Mouse (Mus musculus) cerebellum, adult 9-11 months (tissue): ENCODE results near the gene Gm20388.

Experiments used
- DNase-seq: peaks from one replicate; pipeline ENCODE4 v3.0.0; 2022

Gm20388 gene

DNA sequence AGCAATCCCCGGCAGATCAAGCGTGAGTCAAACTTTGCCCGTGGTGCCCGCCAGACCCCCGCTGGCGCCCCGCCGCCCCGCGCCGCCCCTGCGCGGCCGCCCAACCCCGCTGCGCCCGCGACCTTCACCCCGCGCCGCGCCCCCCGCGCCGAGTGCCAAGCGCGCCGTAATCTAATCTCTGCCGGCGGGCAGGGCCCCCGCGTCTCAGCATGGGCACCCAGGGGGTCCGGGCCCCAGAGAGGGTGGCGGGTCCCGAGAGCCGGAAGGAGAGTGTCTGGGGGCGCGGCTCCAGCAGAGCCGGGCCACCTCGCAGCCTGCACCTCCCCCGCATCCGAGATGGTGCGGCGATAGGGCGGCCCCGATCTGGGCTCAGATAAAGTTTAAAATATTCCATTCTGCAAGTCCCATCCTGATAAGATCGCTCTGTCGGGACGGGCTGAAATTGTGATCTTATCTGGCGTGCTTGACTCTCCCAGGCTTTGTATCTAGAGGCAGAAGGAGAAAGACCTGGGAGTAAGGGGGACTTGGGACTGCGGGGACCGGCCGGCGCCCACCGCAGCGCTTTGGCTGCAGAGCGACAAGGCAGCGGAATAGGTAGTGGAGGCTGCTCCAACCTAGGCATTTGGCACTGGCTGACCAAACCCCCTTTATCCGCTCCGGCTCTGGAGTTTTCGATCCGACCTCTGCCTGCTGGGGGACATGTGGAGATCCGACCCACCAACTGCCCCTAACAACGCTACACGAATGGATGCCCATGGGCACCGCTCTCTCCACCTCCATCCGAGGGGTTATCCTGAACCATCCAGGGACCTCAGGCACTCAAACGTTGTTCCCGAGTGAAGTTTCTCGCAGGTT lies 2372.1 kb downstream of the Gm20388 start:
- peak; percentile 72 for DNase-seq

DNA sequence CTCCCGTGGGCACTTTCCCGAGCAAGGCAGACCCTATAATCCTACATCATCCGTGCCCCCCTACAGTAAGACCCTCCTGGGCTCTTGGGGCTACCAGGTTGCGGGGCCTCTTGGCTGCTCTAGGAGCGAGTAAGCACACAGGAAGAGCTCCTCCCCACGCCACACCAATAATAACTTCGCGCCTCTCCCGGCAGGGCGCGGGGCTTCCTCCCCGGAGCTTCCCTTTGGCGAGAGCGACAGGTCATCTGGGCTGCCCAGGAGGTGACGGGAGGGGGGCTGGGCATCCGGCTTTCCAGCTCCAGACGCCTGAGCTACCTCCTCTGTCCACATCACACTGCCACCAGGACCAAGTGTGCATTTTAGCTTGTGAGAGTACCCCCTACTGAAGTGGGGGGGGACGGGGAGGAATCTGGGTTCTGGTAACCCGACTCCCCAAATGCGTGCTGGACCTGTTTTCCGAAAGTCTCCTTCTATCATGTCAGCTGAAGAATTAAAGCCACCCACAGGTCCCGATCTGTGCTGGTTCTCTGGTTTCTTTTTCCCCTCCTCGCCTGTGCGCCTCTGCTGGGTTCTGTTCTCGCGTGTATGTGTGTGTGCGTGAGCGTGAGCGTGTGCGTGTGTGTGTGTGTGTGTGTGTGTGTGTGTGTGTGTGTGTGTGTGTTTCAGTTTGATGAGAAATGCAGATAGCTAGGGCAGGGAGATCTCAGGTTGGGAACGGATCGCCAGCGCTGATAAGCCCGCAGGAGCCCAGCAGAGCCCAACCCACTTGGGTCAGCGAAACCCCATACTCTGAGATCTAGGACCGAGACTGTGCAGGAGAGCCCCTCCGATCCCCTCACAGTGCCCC lies 2372.9 kb downstream of the Gm20388 start:
- DNase-seq = peak; percentile 65

- peak; percentile 66 for DNase-seq
Observed at GRCm38 (mm10) chr8:122284203-122284658, 2373.6 kb downstream of the Gm20388 start.

GRCm38 (mm10) chr8:122284659-122285261 lies 2374.1 kb downstream of the Gm20388 start:
- DNase-seq = peak; percentile 56

DNA sequence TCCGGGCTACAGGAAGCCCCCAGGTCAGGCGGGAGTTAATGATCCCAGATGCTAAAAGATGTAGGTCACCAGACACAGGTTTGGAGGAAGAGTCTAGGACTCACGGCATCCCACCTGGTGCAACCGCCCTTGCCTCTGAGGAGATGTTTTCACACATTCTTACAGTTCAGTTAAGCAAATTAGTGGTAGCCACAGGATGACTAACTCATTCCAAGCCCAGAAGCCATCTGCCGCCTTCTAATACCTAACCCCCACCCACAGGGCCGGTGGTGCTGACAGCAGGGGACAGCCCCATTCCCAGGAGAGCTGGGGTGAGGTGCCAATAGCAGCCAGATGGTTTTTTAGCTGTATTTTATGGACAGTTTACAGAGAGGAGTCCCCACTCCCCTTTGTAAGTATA lies 2375.1 kb downstream of the Gm20388 start:
- peak; percentile 50 for DNase-seq

DNA sequence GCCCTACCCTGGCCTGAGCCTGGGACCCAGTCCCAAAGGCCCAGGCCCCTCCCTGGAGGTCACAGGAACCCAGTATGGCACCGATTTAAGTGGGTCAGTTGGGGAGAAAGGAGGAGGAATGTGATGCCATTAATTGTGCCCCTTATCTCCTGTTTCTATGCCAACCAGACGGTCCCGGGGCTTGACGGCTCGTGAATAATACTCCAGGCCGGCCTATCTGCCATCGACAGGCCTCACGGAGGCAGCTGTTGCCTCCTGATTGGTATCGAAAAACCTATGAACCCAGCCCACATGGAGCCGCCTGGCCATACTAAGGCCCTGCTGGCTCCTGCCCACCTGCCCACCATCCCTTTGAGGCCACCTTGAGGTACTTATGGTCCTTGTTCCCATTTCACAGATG lies 2376.3 kb downstream of the Gm20388 start:
- DNase-seq = peak; percentile 24

DNA sequence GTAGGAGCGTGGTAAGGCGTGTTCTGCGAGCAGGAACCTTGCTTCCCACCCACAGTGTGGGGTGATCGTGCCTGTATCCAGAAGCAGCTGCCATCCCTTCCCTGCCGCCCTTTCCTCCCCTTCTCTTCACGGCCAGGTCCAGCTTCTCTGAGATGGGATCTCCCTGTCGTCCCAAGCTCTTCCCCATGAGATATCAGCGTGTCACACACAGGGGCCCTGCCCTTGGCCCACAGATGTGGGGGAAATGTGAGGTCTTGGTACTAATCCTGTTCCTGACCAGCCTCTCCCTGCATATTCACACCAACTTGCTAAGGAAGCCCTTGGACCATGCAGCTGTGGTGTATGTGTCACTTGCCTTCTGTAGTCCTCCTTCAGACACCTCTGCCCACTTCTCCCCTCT lies 2377.1 kb downstream of the Gm20388 start:
- DNase-seq = no peak

DNA sequence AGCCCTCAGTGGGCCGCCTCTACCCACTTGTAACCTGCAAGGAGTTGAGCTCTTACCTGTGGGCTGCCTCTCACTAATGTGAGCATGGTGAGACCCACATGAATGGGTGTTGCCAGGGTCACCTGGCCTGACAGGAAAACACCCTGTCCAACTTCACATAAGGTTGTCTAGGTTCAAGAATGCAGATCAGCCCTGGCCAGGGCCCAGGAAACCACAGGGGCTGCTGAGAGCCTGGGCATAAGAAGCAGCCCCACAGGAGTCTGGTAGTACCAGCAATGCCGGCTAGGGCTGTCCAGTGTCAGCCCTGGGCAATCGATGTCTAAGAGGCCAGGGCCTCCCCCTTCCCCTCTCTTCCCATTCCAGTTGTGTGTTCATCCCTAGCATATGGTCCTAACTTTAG lies 2377.7 kb downstream of the Gm20388 start:
- DNase-seq = peak; percentile 25

- DNase-seq = no peak
Observed at GRCm38 (mm10) chr8:122291075-122291474, 2380.4 kb downstream of the Gm20388 start.

- no peak for DNase-seq
Observed at GRCm38 (mm10) chr8:122291549-122291948, 2380.9 kb downstream of the Gm20388 start.

DNA sequence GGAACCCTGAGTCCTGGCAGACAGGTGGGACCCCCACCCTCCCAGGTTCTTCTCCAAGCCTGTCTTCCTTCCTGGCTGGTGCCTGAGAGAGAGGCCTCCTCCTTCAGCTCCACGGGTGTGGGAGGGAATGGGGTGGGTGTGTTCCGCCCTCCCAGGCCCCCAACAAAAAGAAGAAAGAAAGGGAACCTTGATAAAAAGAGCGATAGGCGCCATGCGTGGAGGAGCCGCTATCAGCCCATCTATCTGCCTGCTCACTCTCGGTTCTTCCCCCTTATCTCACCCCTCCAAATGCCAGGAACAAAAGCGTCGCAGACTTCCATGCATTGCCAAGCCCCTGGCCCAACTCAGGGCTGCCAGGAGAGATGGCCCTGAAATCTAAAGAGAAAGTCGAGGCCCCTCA lies 2382.8 kb downstream of the Gm20388 start:
- DNase-seq = no peak

- DNase-seq = no peak
Observed at GRCm38 (mm10) chr8:122294273-122294683, 2383.6 kb downstream of the Gm20388 start.

DNA sequence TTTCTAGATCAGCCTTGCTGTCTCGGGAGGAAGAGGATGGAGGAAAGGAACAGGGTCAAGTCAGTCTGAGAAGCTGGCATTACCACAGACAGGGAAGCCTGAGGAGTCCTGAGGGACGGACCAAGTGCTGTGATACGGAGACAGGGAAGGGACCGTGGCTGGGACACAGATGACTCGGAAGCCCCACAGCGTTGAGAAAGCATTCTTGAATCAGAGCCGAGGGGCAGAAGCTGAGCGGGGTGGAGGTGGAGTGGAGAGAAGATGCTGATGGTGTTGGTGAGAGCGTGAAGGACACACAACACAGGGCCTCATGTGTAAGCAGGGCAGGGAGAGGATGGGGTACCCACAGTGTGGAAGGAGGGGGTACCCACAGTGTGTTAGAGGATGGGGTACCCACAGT lies 2384.7 kb downstream of the Gm20388 start:
- no peak for DNase-seq

DNA sequence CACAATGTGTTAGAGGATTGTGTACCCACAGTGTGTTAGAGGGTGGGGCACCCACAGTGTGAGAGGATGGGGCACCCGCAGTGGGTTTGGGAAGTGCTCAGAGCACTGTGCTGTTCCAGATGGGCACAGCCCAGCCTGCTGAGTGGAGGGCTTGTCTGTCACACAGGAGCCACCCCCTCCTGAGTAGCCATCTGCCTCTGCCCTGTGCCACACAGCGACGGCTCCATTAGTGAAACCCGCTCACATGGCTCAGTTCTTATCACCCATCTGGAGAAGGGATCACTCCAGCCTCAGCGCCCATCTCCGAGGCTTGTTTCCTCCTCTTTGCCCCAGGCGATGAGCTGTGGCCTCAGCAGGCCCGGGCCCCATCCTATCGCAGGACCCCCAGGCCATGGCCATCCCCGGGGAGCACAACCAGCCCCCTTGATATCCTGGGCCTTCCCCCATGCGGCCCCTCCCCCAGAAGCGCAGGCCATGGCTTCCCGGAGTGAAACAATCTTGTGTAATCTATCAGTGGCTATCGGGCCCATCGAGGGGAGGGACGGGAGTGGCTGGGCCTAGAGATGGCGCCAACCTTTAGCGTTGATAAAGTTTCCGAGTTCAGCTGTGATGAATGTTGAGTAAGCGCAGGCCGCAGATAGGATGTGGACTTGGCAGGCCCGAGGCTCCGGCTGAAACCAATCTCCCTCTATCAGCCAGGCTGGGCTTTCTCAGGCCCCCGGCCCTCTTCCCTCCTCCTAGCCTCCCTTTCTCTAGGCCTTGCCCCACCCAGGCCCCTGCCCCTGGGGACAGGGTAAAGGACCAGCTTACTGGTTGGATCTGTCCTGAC lies 2385.7 kb downstream of the Gm20388 start:
- peak; percentile 83 for DNase-seq

DNA sequence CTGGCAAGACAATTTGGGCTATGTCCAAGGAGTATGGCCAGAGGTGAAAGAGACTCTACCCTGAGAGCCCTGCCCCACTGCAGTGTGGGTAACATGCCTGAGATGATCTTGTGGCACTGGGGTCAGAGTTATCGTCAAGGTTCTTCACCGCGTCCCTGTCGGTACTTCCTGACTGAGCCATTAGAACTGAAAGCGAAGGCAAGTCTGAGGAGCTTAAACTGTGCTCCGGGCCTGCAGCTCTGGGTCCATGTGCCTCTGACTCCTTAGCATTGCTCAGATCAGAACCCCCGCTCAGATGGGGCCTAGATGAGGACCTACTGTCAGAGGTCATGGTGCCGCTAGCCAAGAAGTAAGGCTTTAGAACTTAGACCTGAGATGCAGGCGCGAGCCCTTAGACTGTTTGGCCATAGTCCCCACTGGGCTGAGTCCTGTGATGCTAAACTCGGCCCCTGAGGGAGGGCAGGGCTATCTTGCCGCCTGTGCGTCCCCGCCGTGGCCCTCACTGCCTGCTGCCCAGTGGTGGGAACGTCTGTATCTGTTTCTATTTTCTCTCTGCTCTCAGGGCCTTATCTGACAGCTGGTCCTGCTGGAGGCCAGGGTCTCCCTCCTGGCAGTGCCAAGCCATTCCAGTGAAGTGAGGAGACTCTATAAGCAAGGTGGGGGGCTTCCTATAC lies 2389.1 kb downstream of the Gm20388 start:
- no peak for DNase-seq

DNA sequence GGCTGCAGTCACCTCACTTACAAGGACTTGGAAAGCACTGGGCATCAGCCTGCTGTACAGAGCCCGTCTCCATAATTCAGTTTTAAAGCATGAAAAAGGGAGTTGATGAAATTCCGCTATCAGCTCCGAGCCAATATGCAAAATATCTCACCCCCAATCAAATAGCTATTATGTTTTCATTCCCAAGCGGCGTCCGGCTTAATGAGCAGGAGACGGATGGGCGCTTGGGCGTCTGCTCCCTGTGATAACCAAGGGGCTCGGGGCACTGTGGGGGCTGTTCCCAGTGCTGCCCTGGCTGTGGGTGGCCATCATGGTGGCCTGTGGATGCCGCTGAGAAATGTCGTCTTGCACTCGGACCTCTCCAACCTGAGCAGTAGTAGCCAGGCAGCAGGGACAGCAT lies 2390.4 kb downstream of the Gm20388 start:
- no peak for DNase-seq

DNA sequence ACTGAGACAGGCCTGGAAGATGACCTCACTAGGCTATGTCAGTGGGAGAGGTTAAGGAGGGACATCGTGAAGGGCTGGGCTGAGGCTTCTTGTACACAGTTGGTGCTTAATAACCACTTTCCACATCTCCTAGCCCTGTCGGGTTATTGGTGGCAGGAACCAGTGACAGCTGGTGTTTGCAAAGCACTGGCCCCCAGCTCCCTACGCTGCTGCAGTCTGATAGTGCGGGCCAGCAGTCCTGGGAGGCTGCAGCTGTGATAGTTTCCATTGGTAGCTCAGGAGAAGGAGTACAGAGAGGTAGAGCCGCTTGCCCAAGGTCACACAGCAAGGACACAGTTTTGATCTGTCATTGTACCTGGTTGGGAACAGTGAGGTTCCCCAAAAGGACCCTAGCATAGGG lies 2391.2 kb downstream of the Gm20388 start:
- DNase-seq = no peak

GRCm38 (mm10) chr8:122303451-122303850 lies 2392.8 kb downstream of the Gm20388 start:
- no peak for DNase-seq

DNA sequence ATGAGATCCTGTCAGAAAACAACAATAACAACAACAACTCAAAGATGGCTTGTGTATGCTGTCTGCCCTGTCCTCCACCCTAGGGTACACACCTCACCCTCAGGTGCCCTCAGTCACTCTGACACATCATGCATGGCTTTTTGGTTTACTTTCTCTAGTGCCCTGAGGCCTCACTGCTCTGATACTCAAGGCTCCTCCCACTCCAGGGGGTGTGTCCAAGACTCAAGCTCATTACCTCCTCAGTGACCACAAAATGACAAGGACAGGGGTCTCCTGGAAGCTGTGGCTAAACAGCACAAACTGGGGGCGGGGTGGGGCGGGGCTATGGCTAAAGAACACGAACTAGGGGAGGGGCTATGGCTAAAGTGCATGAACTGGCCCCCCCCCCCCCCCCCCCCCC lies 2393.4 kb downstream of the Gm20388 start:
- no peak for DNase-seq

- DNase-seq = no peak
Observed at GRCm38 (mm10) chr8:122306660-122307399, 2396.2 kb downstream of the Gm20388 start.

GRCm38 (mm10) chr8:122307836-122308235 lies 2397.2 kb downstream of the Gm20388 start:
- peak; percentile 61 for DNase-seq
